Mouse (Mus musculus) kidney, postnatal 0 days (tissue): ENCODE data around the gene Parvb. TPM values are rescaled to one million over a fixed set of nuclear protein-coding genes. Genes with fewer than 3 reads are reported as not detected.

ENCODE experiments used
- ATAC-seq: fragments of 200-750 bp; cut with Nextera tagmentation; replicated peaks from 2 replicates; pipeline ENCODE4 v1.8.0; 2017; ENCODE audit warnings: low read depth, moderate number of reproducible peaks, moderate TSS enrichment, moderate library complexity; ENCODE audit not compliant: low FRiP score
- DNase-seq: peaks from one replicate; pipeline ENCODE4 v3.0.0-alpha.2; 2016; ENCODE audit warnings: low spot score
- H3K27ac ChIP-seq: fragments of 300-500 bp; sonication (generic); 2 replicates; pipeline ENCODE4 v1.5.1; 2014; ENCODE audit warnings: mild to moderate bottlenecking
- H3K27me3 ChIP-seq: fragments of 300-500 bp; sonication (generic); 2 replicates; pipeline ENCODE4 v1.6.1; 2014; ENCODE audit warnings: low read length, mixed read lengths; ENCODE audit not compliant: insufficient read depth
- H3K36me3 ChIP-seq: fragments of 300-500 bp; sonication (generic); 2 replicates; pipeline ENCODE4 v1.6.1; 2014; ENCODE audit warnings: low read length, mixed read lengths; ENCODE audit not compliant: insufficient read depth
- H3K4me1 ChIP-seq: fragments of 300-500 bp; sonication (generic); replicated peaks from 2 replicates; pipeline ENCODE4 v1.6.1; 2014; ENCODE audit warnings: antibody characterized with exemption, low read length, mixed read lengths; ENCODE audit not compliant: insufficient read depth
- H3K4me2 ChIP-seq: fragments of 300-500 bp; sonication (generic); 2 replicates; pipeline ENCODE4 v1.6.1; 2014; ENCODE audit warnings: mild to moderate bottlenecking, low read length, moderate library complexity, mixed read lengths
- H3K4me3 ChIP-seq: fragments of 300-500 bp; sonication (generic); replicated peaks from 2 replicates; pipeline ENCODE4 v1.5.1; 2014; ENCODE audit warnings: low read depth, low read length
- H3K9ac ChIP-seq: fragments of 300-500 bp; sonication (generic); 2 replicates; pipeline ENCODE4 v1.6.1; 2014; ENCODE audit warnings: low read depth, low read length
- H3K9me3 ChIP-seq: fragments of 300-500 bp; sonication (generic); replicated peaks from 2 replicates; pipeline ENCODE4 v1.6.1; 2016; ENCODE audit warnings: low read length, inconsistent platforms, mixed read lengths
- CTCF ChIP-seq: IDR thresholded peaks from 2 replicates; pipeline ENCODE4 v1.5.1; 2016; ENCODE audit warnings: antibody characterized with exemption, low read depth, mild to moderate bottlenecking, moderate library complexity
- WGBS: fragments of 180-500 bp; shearing (Covaris S2); extraction: QIAGEN DNeasy Blood & Tissue Kit; methylation state at CpG from one replicate; pipeline ENCODE4 v1.1.7; 2014; 5-methylcytosine and 5-hydroxymethylcytosine counted together
- polyA plus RNA-seq: library from polyadenylated mRNA; unstranded; fragments of >200 nt; fragmentation: Nextera tagmentation; extraction: Ambion mirVana; gene quantifications from 2 replicates; pipeline ENCODE4 v1.2.1, GENCODE M21; 2015

Gene Parvb
- polyA plus RNA-seq, 1 experiment from 2014 or later = 3.3 TPM

- Histone ChIP-seq H3K4me2 (no peak overlapping the region), H3K36me3 (peaks cover 36% of the 10 kb centered on the region)
- TF ChIP-seq CTCF = no peak
Observed at GRCm38 (mm10) chr15:84211564-84211963, 20.3 kb upstream of the Parvb start.

GRCm38 (mm10) chr15:84212031-84212755, 19.6 kb upstream of the Parvb start:
- H3K4me3 ChIP-seq = no peak overlapping the region
- H3K4me1 ChIP-seq = peaks cover 14% of the 10 kb centered on the region
- no peaks in the 10 kb centered on the region for H3K27me3 ChIP-seq
- no peaks in the 10 kb centered on the region for H3K9me3 ChIP-seq
- 48% methylated on average over 6 of the region's 6 CpGs for WGBS
- no peak overlapping the region for H3K27ac ChIP-seq
- H3K9ac ChIP-seq = no peak overlapping the region
- peak; percentile 98 for TF ChIP-seq CTCF
- DNase-seq (peak; percentile 86), ATAC-seq (no peak; the same call in 1 of the 2 replicates)
- H3K36me3 ChIP-seq = peaks cover 30% of the 10 kb centered on the region
- H3K4me2 ChIP-seq = no peak overlapping the region

More at GRCm38 (mm10) chr15:84211564-84211963, 20.3 kb upstream of the Parvb start:
- no peak overlapping the region for H3K4me3 ChIP-seq
- DNase-seq = no peak
- no peaks in the 10 kb centered on the region for H3K27me3 ChIP-seq
- H3K27ac ChIP-seq = no peak overlapping the region
- H3K4me1 ChIP-seq = peaks cover 7% of the 10 kb centered on the region
- no peaks in the 10 kb centered on the region for H3K9me3 ChIP-seq
- WGBS = 73% methylated on average over 4 of the region's 4 CpGs
- ATAC-seq = no peak
- H3K9ac ChIP-seq = no peak overlapping the region

- no peak for DNase-seq
Observed at GRCm38 (mm10) chr15:84212756-84213105, 19.1 kb upstream of the Parvb start.

GRCm38 (mm10) chr15:84213162-84213739, 18.6 kb upstream of the Parvb start:
- peaks cover 22% of the 10 kb centered on the region for H3K36me3 ChIP-seq
- H3K4me3 ChIP-seq = no peak overlapping the region
- H3K27me3 ChIP-seq = no peaks in the 10 kb centered on the region
- no peak; the same call in 1 of the 2 replicates for ATAC-seq
- no peak for DNase-seq
- no peaks in the 10 kb centered on the region for H3K9me3 ChIP-seq
- peaks cover 17% of the 10 kb centered on the region for H3K4me1 ChIP-seq
- H3K27ac ChIP-seq = no peak overlapping the region
- no peak for TF ChIP-seq CTCF
- no peak overlapping the region for H3K4me2 ChIP-seq
- WGBS = 86% methylated on average over 6 of the region's 6 CpGs
- H3K9ac ChIP-seq = no peak overlapping the region

More at GRCm38 (mm10) chr15:84212756-84213105, 19.1 kb upstream of the Parvb start:
- H3K36me3 ChIP-seq = peaks cover 26% of the 10 kb centered on the region
- no peak overlapping the region for H3K27ac ChIP-seq
- WGBS = 92% methylated on average over 2 of the region's 2 CpGs
- H3K4me1 ChIP-seq = peaks cover 17% of the 10 kb centered on the region
- H3K9ac ChIP-seq = no peak overlapping the region
- ATAC-seq = no peak
- H3K4me3 ChIP-seq = no peak overlapping the region
- no peaks in the 10 kb centered on the region for H3K27me3 ChIP-seq
- no peaks in the 10 kb centered on the region for H3K9me3 ChIP-seq
- H3K4me2 ChIP-seq = no peak overlapping the region
- TF ChIP-seq CTCF = no peak

GRCm38 (mm10) chr15:84214476-84214875, 17.4 kb upstream of the Parvb start:
- TF ChIP-seq CTCF = no peak
- Histone ChIP-seq H3K9me3 (no peaks in the 10 kb centered on the region), H3K4me3 (no peak overlapping the region), H3K4me1 (peaks cover 26% of the 10 kb centered on the region), H3K4me2 (no peak overlapping the region), H3K27ac (0 out of 2 replicates have a peak overlapping the region, but pooled peaks have one; percentile 13), H3K9ac (no peak overlapping the region), H3K27me3 (no peaks in the 10 kb centered on the region), H3K36me3 (peaks cover 15% of the 10 kb centered on the region)
- 45% methylated on average over 7 of the region's 7 CpGs for WGBS
- ATAC-seq (no peak), DNase-seq (no peak)

- H3K27ac ChIP-seq = no peak overlapping the region
Observed at GRCm38 (mm10) chr15:84215273-84215672, 16.6 kb upstream of the Parvb start.

More at GRCm38 (mm10) chr15:84215273-84215672, 16.6 kb upstream of the Parvb start:
- no peaks in the 10 kb centered on the region for H3K9me3 ChIP-seq
- DNase-seq (no peak), ATAC-seq (no peak)
- H3K4me1 ChIP-seq = peaks cover 26% of the 10 kb centered on the region
- H3K27me3 ChIP-seq = no peaks in the 10 kb centered on the region
- H3K4me2 ChIP-seq = no peak overlapping the region
- no peak for TF ChIP-seq CTCF
- H3K36me3 ChIP-seq = peaks cover 7% of the 10 kb centered on the region
- no peak overlapping the region for H3K9ac ChIP-seq
- WGBS = 82% methylated on average over 2 of the region's 2 CpGs
- no peak overlapping the region for H3K4me3 ChIP-seq
